Mouse (Mus musculus): Measurements from ENCODE around the gene Pianp. TPM values are rescaled to one million over a fixed set of nuclear protein-coding genes. Genes with fewer than 3 reads are reported as not detected.

Pianp gene
- 5.0 and 7.2 TPM in 2 replicates for polyA plus RNA-seq (2014; fragmentation: Nextera tagmentation; extraction: Ambion mirVana)

DNA sequence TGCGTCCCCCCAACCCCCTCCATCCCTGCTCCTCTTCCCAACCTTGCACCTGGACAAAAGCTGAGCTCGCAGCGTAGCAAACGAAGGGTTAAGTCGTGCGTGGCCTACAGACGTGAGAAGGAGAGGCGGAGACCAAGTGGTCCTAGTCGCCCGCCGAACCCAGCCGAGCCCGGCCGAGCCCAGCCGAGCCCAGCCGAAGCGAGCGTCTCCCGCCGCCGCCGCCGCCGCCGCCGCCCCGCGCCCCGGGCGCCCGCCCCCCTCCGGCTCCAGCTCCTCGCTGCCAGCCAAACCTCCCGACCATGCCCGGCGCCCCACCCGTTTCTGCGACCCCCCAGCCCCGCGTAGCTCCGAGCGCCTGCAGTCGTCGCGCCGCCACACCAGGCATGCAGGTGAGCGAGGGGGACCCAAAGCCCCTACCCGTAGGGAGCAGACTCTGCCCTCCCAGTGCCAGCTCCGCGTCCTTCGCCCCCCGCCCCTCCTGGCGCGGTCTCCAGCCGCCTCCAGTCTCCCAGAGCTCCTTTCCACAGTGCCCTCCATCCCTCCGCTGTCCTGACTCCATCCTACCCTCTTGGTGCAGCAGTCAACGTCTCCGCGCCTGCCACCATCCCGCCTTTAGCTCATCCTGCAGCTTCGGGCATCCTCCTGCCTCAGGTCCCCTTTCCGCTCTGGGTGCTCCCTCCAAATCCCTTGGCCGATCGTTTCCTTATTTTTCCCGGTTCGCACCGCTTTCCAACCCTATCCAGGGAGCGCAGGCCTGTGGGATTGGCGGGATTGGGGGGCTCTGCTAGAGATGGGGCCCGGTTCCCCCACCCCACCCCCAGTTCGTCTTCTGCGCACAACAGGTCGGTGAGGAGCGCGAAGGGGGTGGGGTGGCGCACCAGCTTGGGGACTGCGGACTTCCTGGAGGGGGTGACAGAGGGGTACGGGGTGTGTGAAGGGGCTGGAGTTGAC lies at the start of gene Pianp:
TSS of gene Pianp (plus strand) at position 144 of the 951 bp plus-strand sequence.
- no peaks in the 10 kb centered on the region for H3K36me3 ChIP-seq (ENCODE audit: control insufficient read depth, insufficient read depth, low read length)
- no peaks in the 10 kb centered on the region for H3K9me3 ChIP-seq (ENCODE audit: control insufficient read depth, low read length)
- peak within 1 kb of the TSS; percentile 68 for H3K4me3 ChIP-seq (ENCODE audit: low read depth, low read length)
- H3K27ac ChIP-seq (replicated peaks; ENCODE audit: low read depth, low read length) = no peak within 1 kb of the TSS
- H3K27me3 ChIP-seq (replicated peaks; ENCODE audit: control insufficient read depth, insufficient read depth, low read length) = peaks cover 82% of the 10 kb centered on the region
- DNase-seq (ENCODE audit: low spot score) (peak; percentile 80), ATAC-seq (ENCODE audit: low read depth) (peak; percentile 88)
- 2% methylated on average over 32 of the region's 78 CpGs for WGBS
- H3K4me1 ChIP-seq (ENCODE audit: control insufficient read depth, insufficient read depth, low read length) = peaks cover 8% of the 10 kb centered on the region
- peak within 1 kb of the TSS; percentile 99 for H3K4me2 ChIP-seq (ENCODE audit: low read depth, low read length)
- H3K9ac ChIP-seq (ENCODE audit: low read depth, low read length) = peak within 1 kb of the TSS; percentile 75

DNA sequence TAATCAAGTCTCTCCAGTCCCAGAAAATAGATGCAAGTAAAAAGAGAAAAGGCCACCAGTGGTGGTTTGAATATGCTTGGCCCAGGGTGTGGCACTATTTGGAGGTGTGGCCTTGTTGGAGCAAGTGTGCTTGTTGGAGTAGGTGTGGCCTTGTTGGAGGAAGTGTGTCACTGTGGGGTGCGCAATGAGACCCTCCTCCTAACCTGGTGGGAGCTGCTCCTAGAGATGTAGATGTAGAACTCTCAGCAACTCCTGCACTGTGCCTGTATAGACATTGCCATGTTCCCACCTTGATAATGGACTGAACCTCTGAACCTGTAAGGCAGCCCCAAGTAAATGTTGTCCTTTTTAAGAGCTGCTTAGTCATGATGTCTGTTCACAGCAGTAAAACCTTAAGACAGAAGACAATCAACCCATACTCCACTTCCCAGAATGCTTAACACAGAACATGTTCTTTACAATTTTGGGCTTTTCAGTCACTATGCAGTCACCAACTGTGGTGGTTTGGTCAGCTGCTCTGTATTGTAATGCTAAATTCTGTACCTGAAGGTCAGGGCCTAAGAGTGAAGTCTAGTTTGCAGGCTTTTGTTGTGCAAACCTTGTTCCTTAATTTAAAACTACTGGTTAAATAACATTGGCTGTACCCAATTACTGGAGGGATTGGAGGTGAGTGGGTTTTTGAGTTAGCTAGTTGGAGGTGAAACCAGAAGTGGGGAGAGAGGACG lies 42.3 kb upstream of the Pianp start:
- Histone ChIP-seq H3K36me3 (ENCODE audit: control insufficient read depth, insufficient read depth, low read length) (peaks cover 37% of the 10 kb centered on the region), H3K4me2 (ENCODE audit: low read depth, low read length) (no peak overlapping the region), H3K27me3 (replicated peaks; ENCODE audit: control insufficient read depth, insufficient read depth, low read length) (no peaks in the 10 kb centered on the region), H3K27ac (replicated peaks; ENCODE audit: low read depth, low read length) (no peak overlapping the region), H3K9me3 (ENCODE audit: control insufficient read depth, low read length) (no peaks in the 10 kb centered on the region), H3K9ac (ENCODE audit: low read depth, low read length) (no peak overlapping the region), H3K4me1 (ENCODE audit: control insufficient read depth, insufficient read depth, low read length) (no peaks in the 10 kb centered on the region), H3K4me3 (ENCODE audit: low read depth, low read length) (no peak overlapping the region)
- DNase-seq (ENCODE audit: low spot score) = no peak
- no peak for ATAC-seq (ENCODE audit: low read depth)
- 85% methylated on average over 2 of the region's 2 CpGs for WGBS

DNA sequence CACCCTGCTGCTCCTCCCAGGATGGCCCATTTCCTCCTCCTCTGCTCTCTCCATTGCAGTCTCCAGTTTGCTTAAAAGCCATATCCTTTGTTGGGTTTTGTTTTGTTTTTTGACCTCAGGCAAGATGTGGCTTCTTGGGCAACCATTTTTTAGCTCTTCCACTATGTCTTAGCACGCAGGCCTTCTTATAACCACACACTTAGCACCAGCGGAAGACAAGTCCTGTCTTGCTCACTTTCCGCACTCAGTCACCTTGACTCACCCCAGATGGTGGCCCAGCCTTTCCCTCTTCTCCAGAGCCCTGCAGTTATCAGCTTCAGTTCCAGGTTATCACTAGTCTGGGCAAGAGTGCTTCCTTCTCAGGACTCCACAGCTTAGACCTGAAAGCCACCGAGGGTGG lies 41.3 kb upstream of the Pianp start:
- WGBS = 88% methylated on average over 4 of the region's 4 CpGs
- Histone ChIP-seq H3K4me1 (ENCODE audit: control insufficient read depth, insufficient read depth, low read length) (no peaks in the 10 kb centered on the region), H3K9me3 (ENCODE audit: control insufficient read depth, low read length) (no peaks in the 10 kb centered on the region), H3K27ac (replicated peaks; ENCODE audit: low read depth, low read length) (no peak overlapping the region), H3K4me2 (ENCODE audit: low read depth, low read length) (no peak overlapping the region), H3K4me3 (ENCODE audit: low read depth, low read length) (no peak overlapping the region), H3K36me3 (ENCODE audit: control insufficient read depth, insufficient read depth, low read length) (peaks cover 48% of the 10 kb centered on the region), H3K27me3 (replicated peaks; ENCODE audit: control insufficient read depth, insufficient read depth, low read length) (no peaks in the 10 kb centered on the region), H3K9ac (ENCODE audit: low read depth, low read length) (no peak overlapping the region)
- no peak for DNase-seq (ENCODE audit: low spot score)
- ATAC-seq (ENCODE audit: low read depth) = no peak

DNA sequence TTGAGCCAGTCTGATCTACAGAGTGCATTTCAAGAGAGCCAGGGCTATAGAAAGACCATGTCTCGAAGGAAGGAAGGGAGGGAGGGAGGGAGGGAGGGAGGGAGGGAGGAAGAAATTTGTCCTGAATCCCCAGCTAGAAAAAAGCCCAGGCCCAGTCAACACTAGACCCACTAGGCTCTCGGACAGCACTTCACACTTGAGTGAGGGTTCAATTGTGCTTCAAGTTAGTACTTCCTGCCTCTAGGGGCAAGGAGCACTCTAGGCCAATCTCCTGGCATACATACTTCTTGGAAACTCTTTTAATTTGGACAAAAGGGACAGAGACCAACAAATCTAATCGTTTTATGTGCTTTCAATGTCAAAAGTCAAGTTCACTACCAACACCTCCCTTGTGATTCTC lies 38.4 kb upstream of the Pianp start:
- H3K4me2 ChIP-seq (ENCODE audit: low read depth, low read length) = no peak overlapping the region
- DNase-seq (ENCODE audit: low spot score) (no peak), ATAC-seq (ENCODE audit: low read depth) (no peak)
- no peak overlapping the region for H3K9ac ChIP-seq (ENCODE audit: low read depth, low read length)
- no peak overlapping the region for H3K4me3 ChIP-seq (ENCODE audit: low read depth, low read length)
- no peaks in the 10 kb centered on the region for H3K4me1 ChIP-seq (ENCODE audit: control insufficient read depth, insufficient read depth, low read length)
- H3K27ac ChIP-seq (replicated peaks; ENCODE audit: low read depth, low read length) = no peak overlapping the region
- no peaks in the 10 kb centered on the region for H3K27me3 ChIP-seq (replicated peaks; ENCODE audit: control insufficient read depth, insufficient read depth, low read length)
- H3K36me3 ChIP-seq (ENCODE audit: control insufficient read depth, insufficient read depth, low read length) = peaks cover 71% of the 10 kb centered on the region
- 91% methylated on average over 3 of the region's 3 CpGs for WGBS
- H3K9me3 ChIP-seq (ENCODE audit: control insufficient read depth, low read length) = no peaks in the 10 kb centered on the region

DNA sequence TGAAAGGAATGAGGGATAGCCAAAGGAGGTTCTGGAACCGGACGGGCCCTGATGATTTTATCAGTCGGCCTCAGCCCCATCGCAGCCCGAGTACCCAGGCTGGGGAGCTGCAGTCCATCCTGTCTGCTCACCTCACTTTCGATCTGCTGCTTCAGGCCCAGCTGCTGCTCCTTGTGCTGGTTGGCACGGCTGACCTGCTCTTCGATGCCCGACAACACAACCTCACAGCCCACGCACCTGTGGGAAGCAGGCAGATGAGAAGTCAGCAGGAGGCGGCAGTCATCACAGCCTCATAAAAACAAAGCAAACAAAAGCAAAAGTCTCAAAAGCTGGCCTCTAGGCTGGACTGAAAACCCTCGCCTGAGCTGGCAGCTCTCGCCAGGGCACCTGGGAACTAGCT lies 36.5 kb upstream of the Pianp start:
- Histone ChIP-seq H3K27me3 (replicated peaks; ENCODE audit: control insufficient read depth, insufficient read depth, low read length) (no peaks in the 10 kb centered on the region), H3K36me3 (ENCODE audit: control insufficient read depth, insufficient read depth, low read length) (peaks cover 68% of the 10 kb centered on the region), H3K4me3 (ENCODE audit: low read depth, low read length) (no peak overlapping the region), H3K4me1 (ENCODE audit: control insufficient read depth, insufficient read depth, low read length) (peaks cover 8% of the 10 kb centered on the region), H3K4me2 (ENCODE audit: low read depth, low read length) (no peak overlapping the region), H3K9ac (ENCODE audit: low read depth, low read length) (no peak overlapping the region), H3K9me3 (ENCODE audit: control insufficient read depth, low read length) (no peaks in the 10 kb centered on the region), H3K27ac (replicated peaks; ENCODE audit: low read depth, low read length) (no peak overlapping the region)
- no peak for DNase-seq (ENCODE audit: low spot score)
- 95% methylated on average over 13 of the region's 13 CpGs for WGBS
- ATAC-seq (ENCODE audit: low read depth) = no peak

DNA sequence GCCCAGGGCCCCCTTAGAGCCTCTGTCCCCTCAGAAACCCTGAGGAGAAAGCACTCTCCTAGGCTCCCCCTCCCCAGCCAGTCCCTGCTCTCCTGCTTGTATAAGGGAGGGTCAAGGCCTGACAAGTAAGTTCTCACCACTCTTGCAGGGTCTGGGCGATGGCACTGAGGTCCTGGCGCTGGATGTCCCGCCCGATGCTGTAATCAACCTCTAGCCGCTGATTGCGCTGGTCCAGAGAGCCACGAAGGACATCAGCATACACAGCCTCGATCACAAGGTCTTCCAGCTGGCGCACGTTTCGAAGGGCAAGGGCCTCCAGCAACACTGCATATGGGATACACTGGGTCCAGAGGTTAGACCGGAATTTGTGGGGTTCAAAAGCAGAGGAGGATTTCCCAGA lies 35.5 kb upstream of the Pianp start:
- H3K36me3 ChIP-seq (ENCODE audit: control insufficient read depth, insufficient read depth, low read length) = peaks cover 61% of the 10 kb centered on the region
- no peaks in the 10 kb centered on the region for H3K27me3 ChIP-seq (replicated peaks; ENCODE audit: control insufficient read depth, insufficient read depth, low read length)
- H3K9ac ChIP-seq (ENCODE audit: low read depth, low read length) = no peak overlapping the region
- WGBS = 94% methylated on average over 12 of the region's 12 CpGs
- peaks cover 9% of the 10 kb centered on the region for H3K4me1 ChIP-seq (ENCODE audit: control insufficient read depth, insufficient read depth, low read length)
- H3K9me3 ChIP-seq (ENCODE audit: control insufficient read depth, low read length) = no peaks in the 10 kb centered on the region
- DNase-seq (ENCODE audit: low spot score) (no peak), ATAC-seq (ENCODE audit: low read depth) (no peak)
- H3K4me2 ChIP-seq (ENCODE audit: low read depth, low read length) = no peak overlapping the region
- H3K4me3 ChIP-seq (ENCODE audit: low read depth, low read length) = no peak overlapping the region
- H3K27ac ChIP-seq (replicated peaks; ENCODE audit: low read depth, low read length) = no peak overlapping the region

DNA sequence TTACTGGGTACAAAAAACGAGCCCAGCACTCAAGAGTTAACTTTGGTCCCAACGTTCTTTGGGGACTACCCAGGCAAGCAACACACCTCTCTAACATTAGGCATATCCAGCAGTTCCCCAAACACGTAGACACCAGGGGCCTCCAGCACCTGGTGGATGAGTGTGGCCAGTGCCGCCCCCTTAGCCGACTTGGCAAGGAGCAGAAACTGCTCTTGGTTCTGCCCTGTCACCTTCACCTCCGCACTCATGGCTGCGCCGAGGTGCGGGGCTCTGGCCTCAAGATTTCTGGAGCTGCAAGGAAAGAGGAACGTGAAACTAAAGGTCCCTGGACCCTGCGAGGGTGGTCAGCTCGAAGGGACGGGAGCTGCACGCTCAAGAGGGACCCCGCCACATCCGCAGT lies 31.9 kb upstream of the Pianp start:
- H3K36me3 ChIP-seq (ENCODE audit: control insufficient read depth, insufficient read depth, low read length) = peaks cover 34% of the 10 kb centered on the region
- H3K9ac ChIP-seq (ENCODE audit: low read depth, low read length) = peak overlapping the region; percentile 89
- H3K27ac ChIP-seq (replicated peaks; ENCODE audit: low read depth, low read length) = peak overlapping the region; percentile 88
- peaks cover 14% of the 10 kb centered on the region for H3K4me1 ChIP-seq (ENCODE audit: control insufficient read depth, insufficient read depth, low read length)
- WGBS = 33% methylated on average over 16 of the region's 16 CpGs
- ATAC-seq (ENCODE audit: low read depth) = 0 out of 2 replicates have a peak, but pooled peaks have one; percentile 1
- H3K4me3 ChIP-seq (ENCODE audit: low read depth, low read length) = peak overlapping the region; percentile 65
- peaks cover 9% of the 10 kb centered on the region for H3K9me3 ChIP-seq (ENCODE audit: control insufficient read depth, low read length)
- no peak for DNase-seq (ENCODE audit: low spot score)
- H3K27me3 ChIP-seq (replicated peaks; ENCODE audit: control insufficient read depth, insufficient read depth, low read length) = no peaks in the 10 kb centered on the region
- H3K4me2 ChIP-seq (ENCODE audit: low read depth, low read length) = peak overlapping the region; percentile 78

DNA sequence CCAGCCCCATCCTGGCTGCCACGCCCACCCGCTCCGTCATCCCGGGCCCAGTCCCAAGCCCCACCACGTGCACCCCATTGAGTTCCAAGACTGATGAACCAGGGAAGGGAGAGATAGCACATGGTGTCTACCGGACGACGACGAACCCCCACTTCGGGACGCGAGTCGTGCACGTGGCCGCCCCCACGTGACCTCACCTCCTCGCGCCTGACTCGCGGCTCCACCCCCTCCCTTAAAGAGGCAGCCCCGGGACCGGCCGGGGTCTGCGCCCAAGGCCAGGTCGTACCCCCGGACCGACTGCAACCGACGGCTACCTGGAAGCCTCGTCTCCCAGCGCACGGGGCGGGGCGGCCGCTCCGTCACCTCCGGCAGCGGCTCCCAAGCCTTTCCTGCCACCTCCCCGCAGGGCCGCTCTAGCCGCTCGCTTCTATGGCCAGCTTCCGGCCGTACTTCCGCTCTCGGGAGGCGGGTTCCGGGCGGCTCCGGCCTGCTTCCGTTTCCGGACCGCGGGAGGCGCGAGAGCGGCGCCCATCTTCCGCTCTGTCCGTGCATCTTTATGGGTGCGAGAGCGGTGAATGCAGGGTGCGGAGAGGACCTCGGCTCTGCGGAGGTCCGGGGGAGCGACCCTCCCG lies 31.3 kb upstream of the Pianp start, which contains the start of gene Cops7a:
TSS of gene Cops7a (minus strand) at position 451 of the 632 bp plus-strand sequence.
- H3K27me3 ChIP-seq (replicated peaks; ENCODE audit: control insufficient read depth, insufficient read depth, low read length) = no peaks in the 10 kb centered on the region
- peaks cover 9% of the 10 kb centered on the region for H3K9me3 ChIP-seq (ENCODE audit: control insufficient read depth, low read length)
- peak; percentile 97 for DNase-seq (ENCODE audit: low spot score)
- peak within 1 kb of the TSS; percentile 65 for H3K4me3 ChIP-seq (ENCODE audit: low read depth, low read length)
- peaks cover 14% of the 10 kb centered on the region for H3K4me1 ChIP-seq (ENCODE audit: control insufficient read depth, insufficient read depth, low read length)
- ATAC-seq (ENCODE audit: low read depth) = peak; percentile 98
- peak within 1 kb of the TSS; percentile 78 for H3K4me2 ChIP-seq (ENCODE audit: low read depth, low read length)
- under 1% methylated on average over 44 of the region's 68 CpGs for WGBS
- peak within 1 kb of the TSS; percentile 88 for H3K27ac ChIP-seq (replicated peaks; ENCODE audit: low read depth, low read length)
- H3K36me3 ChIP-seq (ENCODE audit: control insufficient read depth, insufficient read depth, low read length) = peaks cover 28% of the 10 kb centered on the region
- peak within 1 kb of the TSS; percentile 89 for H3K9ac ChIP-seq (ENCODE audit: low read depth, low read length)

All from embryonic facial prominence, embryonic 14.5 days (tissue).